Mouse (Mus musculus): ENCODE data around the gene Sfrp5.

Gene Sfrp5

DNA sequence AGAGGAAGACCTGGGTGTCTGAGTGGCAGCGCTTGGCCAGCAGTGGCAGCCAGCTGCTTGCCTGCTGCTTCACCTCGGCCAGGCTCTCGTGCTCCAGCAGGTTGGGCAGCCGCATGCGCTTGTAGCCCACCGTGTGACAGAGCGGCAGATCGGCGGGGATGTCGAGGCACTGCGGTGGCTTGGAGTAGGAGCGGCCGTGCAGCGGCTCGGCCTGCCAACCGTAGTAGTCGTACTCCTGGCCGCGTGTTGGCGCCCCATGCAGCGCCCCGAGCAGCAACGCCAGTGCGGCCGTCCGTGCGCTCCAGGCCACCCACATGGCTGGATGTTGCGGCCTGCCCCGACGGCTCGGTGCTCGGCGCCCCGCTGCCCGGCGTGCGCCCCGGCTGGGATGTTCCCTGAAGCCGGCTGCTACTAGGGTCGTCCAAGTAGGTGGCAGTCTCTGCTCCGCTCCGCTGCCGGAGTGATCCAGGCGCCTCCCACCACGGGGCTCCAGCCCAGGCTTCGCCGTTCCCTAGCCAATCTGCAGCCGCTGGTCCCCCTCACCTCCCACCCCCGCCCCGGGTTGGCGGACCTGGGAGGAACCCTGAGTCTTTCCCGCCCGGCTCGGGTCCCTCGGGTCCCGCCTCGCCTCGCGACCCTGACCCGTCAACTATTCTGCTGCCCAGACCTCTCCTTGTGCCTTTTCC lies at the start of gene Sfrp5:
Gene Sfrp5, minus strand, starts transcription at position 557 of the 686 bp plus-strand sequence.
- DNase-seq (ENCODE audit: low spot score in 2 of 2) = peak in 1 of 2 experiments; percentile 18

DNA sequence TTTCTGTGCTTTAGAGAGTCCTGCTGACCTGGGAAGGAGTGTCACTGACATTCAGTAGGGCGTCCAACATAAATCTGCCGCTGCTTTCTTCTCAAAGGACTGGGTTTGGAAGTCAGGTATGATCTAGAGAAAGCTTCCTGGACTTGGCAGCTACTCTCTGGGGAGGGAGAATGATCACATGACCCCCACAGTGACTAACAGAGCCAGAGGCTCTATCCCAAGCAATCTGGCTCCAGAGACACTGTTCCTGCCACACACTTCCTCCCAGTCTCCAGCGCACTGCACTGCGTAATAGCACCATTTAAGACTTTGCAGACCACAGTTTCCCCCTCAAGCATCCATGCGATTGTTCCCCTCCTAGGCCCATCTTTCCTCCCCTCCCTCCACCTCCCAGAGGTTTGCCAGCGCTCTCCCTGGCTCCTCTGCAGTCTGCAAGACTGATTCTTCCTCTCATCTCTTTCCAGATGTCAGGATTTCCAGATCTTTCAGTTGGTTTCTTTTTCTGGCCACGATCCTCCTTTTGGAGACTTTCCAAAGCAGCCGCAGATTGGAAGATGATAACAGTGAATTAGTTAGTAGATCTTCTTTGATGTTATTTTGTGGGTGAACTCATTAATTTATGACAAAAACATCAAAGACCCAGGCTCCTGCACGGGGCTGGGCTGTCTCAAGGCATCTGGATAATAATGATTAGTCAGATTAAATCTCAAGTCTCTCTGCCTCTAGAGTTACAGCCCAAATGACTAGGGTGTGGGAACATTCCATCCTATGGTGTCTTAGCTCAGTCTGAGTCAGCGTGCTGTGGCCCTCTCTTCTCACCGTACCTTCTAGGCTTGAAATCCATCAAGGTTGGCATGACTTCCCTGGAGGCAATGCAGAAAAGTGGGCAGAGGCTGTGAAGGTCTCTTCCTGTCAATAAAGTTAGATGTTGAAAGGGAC lies 48.2 kb upstream of the Sfrp5 start:
- DNase-seq (ENCODE audit: low spot score in 2 of 2) = no peak

DNA sequence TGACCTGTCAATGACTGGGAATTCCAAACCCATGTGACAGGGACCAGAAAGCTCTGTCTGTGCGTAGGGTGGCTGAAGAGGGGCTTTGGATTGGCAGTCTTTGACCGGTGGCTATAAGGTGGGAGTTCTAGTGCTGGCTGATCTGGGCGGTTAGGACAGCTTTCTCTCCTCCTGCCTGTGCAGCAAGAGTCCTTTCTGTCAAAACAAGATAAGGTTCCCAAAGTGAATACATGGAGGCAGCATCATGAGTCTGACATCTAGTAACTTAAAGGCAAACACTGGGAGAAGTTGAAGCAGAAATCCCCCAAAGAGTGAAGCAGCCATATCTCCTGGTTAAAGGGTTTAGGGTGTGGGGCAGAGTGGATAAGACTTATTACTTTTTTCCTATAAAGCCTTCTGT lies 45.5 kb upstream of the Sfrp5 start, which contains the start of gene Golga7b:
Gene Golga7b, plus strand, starts transcription at position 56 of the 400 bp plus-strand sequence.
- no peak for DNase-seq (ENCODE audit: low spot score in 2 of 2)

DNA sequence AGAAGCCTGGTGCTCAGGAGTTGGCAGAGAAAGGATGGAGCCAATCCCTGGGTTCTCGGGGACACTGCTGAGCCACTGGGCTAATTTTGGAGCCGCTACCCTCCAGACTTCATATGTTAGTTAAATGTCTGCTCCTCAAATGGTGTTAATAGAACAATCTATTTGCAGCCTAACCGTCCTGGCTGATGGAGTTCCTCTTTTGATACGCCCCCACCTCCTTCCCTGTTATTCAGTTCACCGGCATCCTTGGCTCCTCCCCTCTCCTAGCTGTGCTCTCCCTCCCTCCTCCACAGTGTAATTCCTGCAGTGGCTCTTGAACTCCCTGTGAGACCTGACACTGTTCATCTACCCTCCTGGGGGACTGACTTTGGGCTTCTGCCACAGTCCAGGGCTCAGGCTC lies 44.6 kb upstream of the Sfrp5 start:
- DNase-seq (ENCODE audit: low spot score in 2 of 2) = no peak

DNA sequence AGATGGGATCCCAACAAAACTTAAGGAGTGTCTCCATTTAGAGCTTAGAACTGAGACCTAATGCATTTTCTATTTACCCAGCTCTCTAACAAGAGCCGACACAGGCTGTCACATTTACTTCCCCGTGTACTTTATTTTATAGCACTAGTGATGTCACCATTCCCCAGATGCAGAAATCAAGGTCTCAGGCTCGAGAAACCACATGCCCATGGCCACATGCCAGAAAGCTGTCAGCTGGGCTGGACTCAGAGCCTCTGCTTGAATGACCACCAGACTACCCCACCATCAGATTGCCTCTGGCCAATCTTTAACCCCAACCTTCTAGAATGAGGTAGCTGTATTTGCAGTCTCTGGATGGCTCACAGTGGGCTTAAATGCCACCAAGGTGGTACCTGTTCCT lies 41.3 kb upstream of the Sfrp5 start:
- no peak for DNase-seq (ENCODE audit: low spot score in 2 of 2)

DNA sequence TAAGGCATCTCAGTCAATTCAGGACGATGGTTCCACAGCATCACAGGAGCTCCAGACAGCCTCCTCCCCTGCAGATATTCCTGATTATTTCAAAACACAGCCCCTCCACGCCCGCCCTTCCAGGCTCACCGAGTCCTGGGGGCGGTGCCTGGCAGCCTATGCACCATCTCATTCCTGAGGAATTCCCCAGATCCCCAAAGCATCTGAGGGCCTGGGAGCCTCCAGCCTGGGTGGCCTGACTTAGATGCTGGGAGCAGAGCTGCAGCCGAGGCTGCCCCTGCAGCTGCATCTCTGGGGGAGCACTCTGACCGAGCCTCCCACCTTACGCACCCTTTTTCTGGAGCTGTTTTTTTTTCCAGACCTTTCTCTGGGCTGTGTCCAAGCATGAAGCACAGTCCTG lies 38.8 kb upstream of the Sfrp5 start:
- no peak for DNase-seq (ENCODE audit: low spot score in 2 of 2)

DNA sequence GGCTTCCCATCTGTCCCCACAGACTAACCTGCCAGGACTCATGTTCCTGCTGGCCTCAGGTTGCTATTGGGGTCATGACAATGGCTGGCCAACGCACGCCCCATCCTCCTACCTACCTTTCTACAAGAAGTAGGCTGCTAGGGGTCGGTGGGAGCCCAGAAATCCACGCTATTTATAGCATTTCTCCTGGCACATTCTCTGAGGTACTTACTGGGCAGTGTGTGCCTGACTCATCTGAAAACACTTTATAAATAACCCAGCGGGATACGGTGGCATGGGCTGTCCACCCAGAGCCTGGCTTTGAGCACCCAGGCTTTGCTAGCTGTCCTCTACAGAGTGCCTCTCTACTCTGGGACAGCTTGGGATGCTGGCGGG lies 36.3 kb upstream of the Sfrp5 start:
- DNase-seq (ENCODE audit: low spot score in 2 of 2) = peak; percentile 70 to 71

DNA sequence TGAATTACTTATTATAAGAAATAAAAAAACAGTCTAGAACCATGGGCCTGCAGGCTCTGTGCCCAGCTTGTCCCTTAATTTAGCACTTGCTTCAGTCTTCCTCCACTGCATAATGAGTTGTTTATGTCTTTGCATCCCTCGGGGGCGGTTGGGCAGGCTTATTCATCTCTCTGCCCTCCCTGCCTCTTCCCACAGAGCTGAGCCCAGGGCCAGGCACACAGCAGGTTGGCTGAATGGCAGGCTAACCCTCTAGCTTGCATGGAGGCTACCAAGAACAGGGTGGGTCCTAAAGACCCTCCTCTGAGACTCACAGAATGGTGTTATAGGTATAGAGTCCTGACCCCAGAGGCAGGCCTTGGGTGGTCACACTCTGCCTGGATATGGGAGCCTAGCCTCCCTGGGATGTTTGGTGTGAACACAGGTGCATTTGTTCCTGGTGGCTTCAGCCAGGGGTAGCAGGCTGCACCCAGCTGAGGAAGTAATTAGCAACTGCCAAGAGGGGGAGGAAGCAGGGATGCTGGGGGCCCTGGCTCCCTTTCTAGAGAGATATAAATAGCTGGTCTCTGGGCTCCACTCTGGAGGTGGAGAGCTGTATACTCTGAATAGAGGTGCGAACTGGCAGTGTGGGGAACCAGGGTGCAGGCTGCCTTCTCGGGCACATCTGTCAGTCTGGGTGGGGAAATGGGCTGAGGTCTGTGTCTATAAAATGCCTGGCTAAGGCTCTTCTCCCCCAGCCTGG lies 35.7 kb upstream of the Sfrp5 start:
- DNase-seq (ENCODE audit: low spot score in 2 of 2) = peak; percentile 46 to 61

DNA sequence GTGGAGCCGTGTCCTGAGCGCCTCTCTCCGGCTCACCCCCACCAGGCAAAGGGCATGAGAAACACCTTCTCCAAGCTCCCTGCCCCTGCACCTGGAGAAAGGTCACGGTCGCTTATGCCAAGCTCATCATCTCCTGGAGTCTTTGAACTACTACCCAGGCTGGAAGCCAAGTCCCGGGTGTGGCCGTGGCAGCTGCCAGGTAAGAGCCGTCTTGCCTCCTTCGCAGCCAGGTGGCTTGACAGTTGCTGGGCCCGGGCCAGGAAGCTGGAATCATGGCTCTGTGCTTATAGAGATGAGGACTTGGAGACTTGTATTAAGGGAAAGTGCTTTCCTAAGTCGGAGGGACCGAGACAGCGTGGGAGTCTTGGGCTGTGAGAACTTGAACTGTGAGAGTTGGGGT lies 28.9 kb upstream of the Sfrp5 start:
- DNase-seq (ENCODE audit: low spot score in 2 of 2) = no peak

DNA sequence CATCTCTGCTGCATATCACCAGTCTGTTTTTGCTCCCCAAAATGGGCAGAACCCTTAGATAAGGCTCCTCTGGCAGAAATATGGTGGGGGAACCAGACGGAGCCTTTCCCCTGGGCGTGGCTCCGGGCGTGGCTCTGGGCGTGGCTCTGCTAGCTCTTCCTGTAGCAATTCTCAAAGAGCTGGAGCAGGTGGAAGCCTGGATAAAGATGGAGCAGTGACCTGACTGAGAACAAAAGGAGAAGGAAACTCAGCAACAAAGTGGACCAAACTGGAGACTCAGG lies 28.2 kb upstream of the Sfrp5 start:
- DNase-seq (ENCODE audit: low spot score in 2 of 2) = no peak

DNA sequence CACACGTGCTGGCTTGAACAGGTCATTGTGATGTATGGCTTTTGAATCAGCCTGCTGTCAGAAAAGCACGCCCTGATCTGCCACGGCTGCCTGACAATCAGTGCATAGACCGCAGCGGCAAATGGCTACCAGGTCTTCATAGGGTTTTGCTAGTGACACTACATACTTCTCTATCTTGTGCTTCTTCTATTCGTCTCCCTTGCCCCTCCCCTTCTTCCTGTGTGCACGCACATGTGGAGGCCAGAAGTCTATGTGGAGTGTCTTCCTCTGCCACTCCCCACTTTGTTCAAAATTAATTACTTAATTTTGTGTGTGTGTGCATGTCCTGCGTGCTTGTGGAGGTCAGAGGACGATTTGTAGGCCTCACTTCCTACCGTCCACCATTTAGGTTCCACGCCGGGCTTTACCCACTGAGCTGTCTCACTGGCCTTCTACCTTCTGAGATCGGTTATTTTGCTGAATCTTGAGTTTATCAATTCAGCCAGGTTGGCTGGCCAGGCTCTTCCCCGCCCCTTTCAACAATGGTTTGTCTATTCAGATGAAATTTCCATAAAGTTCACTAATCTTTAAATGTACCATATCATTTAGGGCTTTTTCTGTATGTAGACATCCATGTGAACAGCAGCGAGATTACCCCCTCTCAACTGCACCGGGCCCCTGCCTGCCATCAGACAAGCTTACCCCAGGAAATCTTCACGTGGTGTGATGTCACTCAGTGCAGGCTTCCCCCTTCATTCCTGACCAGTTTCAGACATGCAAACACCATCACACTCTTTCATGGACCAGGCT lies 27.6 kb upstream of the Sfrp5 start:
- no peak for DNase-seq (ENCODE audit: low spot score in 2 of 2)

DNA sequence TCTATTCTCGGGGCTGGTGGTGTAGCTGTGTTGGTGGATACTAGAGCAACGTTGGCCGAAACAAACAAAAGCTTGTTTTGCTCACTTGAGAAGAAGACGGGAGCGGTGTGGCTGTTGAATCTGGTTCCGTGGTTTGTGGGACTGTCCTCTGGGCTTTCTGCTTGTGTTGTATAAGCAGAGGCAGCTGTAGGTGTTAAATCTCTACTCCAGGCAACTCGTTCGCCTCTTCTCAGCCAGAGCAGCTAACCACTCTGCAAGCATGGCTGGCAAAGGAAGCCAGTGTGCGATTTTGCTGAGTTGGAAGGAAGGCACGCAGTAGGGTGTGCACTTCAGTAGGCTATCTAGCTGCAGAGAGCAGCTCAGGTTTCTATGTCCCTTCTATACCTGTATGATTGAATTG lies 24.4 kb upstream of the Sfrp5 start:
- DNase-seq (ENCODE audit: low spot score in 2 of 2) = no peak

DNA sequence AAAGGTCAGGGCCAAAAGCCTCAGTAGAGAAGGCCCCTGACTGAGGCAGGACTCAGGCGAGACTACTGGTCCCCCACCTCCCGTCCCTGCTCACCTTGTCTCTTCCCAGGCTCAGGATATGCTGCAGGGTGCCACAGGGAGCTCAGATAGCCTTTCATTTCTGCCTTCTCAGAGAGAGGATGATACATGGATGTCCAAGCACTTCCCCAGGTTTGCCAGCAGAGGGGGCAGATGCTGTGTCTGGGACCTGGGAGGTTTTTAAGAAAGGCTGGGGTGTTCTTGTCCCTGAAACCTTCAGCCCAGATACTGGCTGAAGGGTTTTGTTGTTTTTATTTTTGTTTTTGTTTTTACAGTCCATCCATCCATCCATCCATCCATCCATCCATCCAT lies 15.3 kb upstream of the Sfrp5 start:
- no peak for DNase-seq (ENCODE audit: low spot score in 2 of 2)

DNA sequence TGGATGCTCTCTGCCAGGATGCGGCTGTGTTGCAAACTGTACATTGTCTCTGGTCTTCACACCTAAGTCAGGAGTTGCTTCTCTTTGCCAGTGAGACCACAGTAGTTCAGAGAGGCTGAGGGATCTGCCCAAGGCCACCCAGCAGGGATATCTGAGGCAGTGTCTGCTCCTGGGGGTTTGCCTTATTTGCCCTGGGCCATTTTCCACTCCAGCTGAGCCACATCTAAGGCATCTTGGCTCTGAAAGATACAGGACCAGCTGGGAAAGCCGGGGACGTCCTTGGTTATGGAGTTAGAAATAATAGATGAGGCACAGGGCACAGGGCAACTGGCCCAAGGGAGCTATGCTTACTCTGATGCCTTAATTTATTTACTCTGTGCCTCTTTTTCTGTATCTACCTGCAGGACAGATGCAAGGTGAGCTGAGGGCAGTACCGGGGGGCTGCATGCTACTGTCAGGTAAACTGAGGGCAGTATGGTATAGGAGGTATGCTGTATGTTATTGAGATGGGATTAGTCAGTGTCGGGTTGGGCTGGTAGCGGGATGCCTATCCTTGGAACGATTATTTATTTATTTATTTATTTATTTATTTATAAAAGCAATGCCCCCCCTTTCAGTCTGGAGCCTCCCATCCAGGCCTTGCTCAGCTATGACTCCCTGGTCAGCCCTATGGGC lies 14.8 kb upstream of the Sfrp5 start:
- no peak for DNase-seq (ENCODE audit: low spot score in 2 of 2)

DNA sequence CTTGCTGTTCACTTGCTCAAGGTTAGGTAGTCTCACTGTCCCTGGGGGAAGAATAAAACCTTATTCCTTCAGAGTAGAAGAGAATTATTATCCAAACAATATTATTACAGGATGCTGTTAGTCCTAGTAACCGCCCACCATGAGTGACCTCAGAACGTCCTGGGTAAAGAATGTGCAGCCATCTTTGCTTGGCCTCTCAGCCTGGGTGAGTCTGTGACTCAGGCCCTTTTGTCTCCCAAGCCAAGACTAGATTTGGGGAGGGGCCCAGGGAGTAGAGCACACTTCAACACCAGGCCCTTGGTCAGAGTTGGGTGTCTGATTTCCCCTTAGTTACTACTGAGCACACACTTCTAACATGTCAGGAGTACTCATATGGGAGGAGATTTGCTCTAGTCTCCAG lies 12.5 kb upstream of the Sfrp5 start:
- no peak for DNase-seq (ENCODE audit: low spot score in 2 of 2)

DNA sequence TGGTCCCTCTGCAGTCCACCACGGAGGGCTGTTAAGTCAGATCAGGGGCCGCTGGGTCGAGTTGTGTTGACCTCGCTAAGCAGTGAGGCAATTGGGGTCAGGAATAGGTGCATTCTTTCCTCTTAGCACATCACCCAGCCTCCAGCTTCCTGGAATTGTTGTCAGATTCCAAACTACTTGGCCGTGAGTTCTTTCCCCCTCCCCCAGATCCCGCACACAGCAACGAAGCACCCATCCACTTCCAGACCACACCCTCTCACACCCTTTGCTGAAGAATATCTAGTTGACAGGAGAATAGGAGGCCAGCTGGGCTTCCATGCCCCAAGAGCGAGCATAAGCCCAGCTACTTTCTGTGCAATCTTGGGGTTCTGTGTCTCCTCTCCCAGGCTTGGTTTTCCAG lies 9.9 kb upstream of the Sfrp5 start:
- DNase-seq (ENCODE audit: low spot score in 2 of 2) = no peak

DNA sequence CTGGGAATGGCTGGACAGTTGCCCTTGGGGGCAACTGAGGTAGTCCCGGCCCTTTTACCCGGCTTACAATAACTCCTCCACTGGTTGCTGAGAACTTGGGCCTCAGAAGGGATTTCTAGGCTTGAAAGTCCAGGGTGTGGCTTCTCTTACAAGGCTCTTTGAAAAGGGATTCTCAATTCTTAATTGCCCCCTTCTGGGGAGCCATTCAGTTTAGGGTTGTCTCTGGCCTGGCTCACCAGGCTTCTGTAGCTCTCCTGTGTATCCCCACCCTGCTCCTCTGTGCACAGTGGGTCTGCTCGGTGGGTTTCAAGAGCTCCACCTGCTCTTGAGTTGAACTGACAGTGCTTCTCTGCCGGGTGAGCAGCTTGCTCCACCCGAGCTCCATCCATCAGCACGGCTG lies 7.9 kb upstream of the Sfrp5 start:
- no peak for DNase-seq (ENCODE audit: low spot score in 2 of 2)

DNA sequence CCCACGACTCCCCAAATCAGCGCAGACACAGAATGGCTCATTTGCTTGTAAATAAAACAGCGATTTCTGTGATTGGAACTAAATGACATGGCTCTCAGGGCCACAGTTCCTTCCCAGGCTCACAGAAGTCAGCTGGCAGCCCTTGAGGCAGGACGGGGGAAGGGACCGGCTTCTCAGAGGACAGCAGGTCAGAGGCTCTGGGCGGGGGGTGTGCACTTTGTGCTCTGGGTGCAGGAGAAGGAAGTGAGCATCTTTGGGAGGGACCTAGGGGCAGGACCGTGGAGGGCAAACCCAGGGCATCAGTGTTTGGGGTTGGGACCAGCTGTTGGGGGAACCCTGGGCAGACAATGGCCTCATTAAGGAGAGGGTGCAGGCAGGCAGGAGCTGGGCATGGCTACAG lies 7.4 kb upstream of the Sfrp5 start:
- no peak for DNase-seq (ENCODE audit: low spot score in 2 of 2)

DNA sequence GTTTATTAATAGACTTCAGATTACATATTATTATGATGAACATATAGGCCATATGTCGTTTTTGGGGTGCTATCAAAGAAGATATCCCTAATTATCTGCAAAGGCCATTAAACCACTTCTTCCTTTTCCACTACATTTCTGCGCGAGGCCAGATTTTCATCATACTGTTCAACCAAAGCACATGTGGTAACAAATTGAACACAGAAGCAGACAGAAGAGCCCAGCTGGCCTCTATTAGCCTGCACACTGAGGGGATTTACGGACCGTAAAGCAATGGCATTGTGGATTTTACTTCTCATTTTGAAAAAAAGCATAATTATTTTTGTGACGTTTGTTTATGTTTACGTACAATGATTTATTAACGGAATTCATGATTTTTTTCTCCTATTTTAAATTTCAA lies 3.1 kb upstream of the Sfrp5 start:
- no peak for DNase-seq (ENCODE audit: low spot score in 2 of 2)

DNA sequence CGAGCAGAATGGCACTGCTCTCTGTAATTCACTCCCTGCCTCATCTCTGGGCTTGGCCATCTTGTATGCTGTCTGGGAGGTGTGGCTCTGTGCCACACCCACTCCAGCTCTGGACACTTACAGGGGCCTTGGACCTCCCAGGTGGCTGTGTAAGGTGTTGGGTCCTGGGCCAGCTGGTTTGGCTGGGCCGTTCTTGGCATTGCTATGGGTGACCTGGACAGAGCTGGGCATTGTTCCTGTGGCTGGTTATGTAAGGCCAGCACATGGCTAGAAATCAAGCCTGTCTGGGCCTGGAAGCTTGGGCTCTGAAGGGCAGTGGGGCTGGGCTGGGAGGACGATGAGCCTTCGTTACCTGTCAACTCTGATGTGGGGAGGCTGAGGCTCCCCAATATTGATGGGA lies 2.3 kb upstream of the Sfrp5 start:
- peak; percentile 58 to 63 for DNase-seq (ENCODE audit: low spot score in 2 of 2)

DNA sequence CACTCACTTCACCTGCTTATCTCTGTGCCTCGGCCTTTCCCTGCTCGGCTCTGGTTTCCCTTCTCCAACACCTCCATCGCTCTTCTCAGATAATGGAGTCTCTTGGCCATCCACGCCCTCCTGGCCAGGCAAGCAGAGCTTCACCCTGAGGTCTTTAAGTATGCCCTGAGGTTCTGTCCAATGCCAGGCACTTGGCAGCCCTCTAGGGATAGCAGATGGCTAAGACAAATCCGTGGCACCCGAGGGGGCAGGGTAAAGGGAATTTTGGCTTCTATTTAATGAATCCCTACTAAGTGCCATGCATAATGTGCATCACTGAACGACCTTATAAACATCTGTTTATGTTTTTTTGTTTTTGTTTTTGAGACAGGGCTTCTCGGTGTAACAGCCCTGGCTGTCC lies 415 bp upstream of the Sfrp5 start:
- no peak for DNase-seq (ENCODE audit: low spot score in 2 of 2)

Data from heart, adult 9 months (tissue).